Mouse (Mus musculus) stomach, embryonic 16.5 days (tissue): ENCODE measurements around the gene Mmp27. TPM values are rescaled to one million over a fixed set of nuclear protein-coding genes. Genes with fewer than 3 reads are reported as not detected.

Experiments used
- polyA plus RNA-seq: library from polyadenylated mRNA; unstranded; fragments of >200 nt; fragmentation: Nextera tagmentation; extraction: Ambion mirVana; gene quantifications from 2 replicates; pipeline ENCODE4 v1.2.1, GENCODE M21; 2015

The Mmp27 gene
- polyA plus RNA-seq, 1 experiment from 2014 or later: 0.09 TPM

Other genes starting within 250 kb of the Mmp27 start
- 0.34 TPM in 1 of 2 replicates, not detected in the other for gene Mmp12, start 227.0 kb upstream of the Mmp27 start, polyA plus RNA-seq
- gene Mmp1b, start 183.3 kb upstream of the Mmp27 start, polyA plus RNA-seq: not detected in 2 replicates
- gene Mmp3, start 125.6 kb upstream of the Mmp27 start, polyA plus RNA-seq: not detected in 2 replicates
- not detected in 2 replicates for gene Mmp10, start 69.0 kb upstream of the Mmp27 start, polyA plus RNA-seq
- 9.3 and 12.9 TPM in 2 replicates for gene Mmp8, start 12.9 kb upstream of the Mmp27 start, polyA plus RNA-seq
- gene Mmp20, start 56.8 kb downstream of the Mmp27 start, polyA plus RNA-seq: not detected in 2 replicates
- gene Mmp7, start 120.7 kb downstream of the Mmp27 start, polyA plus RNA-seq: 0.71 and 1.3 TPM in 2 replicates
- 139 and 150 TPM in 2 replicates for gene Tmem123, start 192.6 kb downstream of the Mmp27 start, polyA plus RNA-seq